Mouse (Mus musculus) brain, adult 2 months (tissue): ENCODE data around the gene Cyp2d10.
"Not testable (repeated sequence)": the region's sequence is repeated elsewhere in the genome, so short reads cannot be mapped to it uniquely, and the experiment has no call there.

ENCODE experiments used
- DNase-seq: peaks from one replicate; pipeline ENCODE4 v3.0.0; 2011; ENCODE audit warnings: low read depth, low spot score

The Cyp2d10 gene

GRCm38 (mm10) chr15:82406981-82407380 is at the start of gene Cyp2d10:
TSS of gene Cyp2d10 (minus strand) at chr15:82407195.
- no peak for DNase-seq

- DNase-seq, result not testable (repeated sequence)
These were observed 49.2 kb upstream of the Cyp2d10 start for GRCm38 (mm10) chr15:82456086-82456790.

- not testable (repeated sequence) for DNase-seq
These were observed 46.5 kb upstream of the Cyp2d10 start for GRCm38 (mm10) chr15:82453501-82453900.

GRCm38 (mm10) chr15:82452133-82452532 is 45.1 kb upstream of the Cyp2d10 start:
- DNase-seq, result not testable (repeated sequence)

- DNase-seq, result not testable (repeated sequence)
These were observed 43.0 kb upstream of the Cyp2d10 start for GRCm38 (mm10) chr15:82450045-82450444.

GRCm38 (mm10) chr15:82445196-82445595 is 38.2 kb upstream of the Cyp2d10 start:
- no peak for DNase-seq

GRCm38 (mm10) chr15:82443658-82444057 is 36.7 kb upstream of the Cyp2d10 start:
- DNase-seq, result no peak

- no peak for DNase-seq
These were observed 31.1 kb upstream of the Cyp2d10 start for GRCm38 (mm10) chr15:82437975-82438617.

- no peak for DNase-seq
These were observed 28.6 kb upstream of the Cyp2d10 start for GRCm38 (mm10) chr15:82435606-82436005.

- DNase-seq, result no peak
These were observed 28.0 kb upstream of the Cyp2d10 start for GRCm38 (mm10) chr15:82435011-82435410.

- DNase-seq, result no peak
These were observed 27.5 kb upstream of the Cyp2d10 start for GRCm38 (mm10) chr15:82434541-82434940.

GRCm38 (mm10) chr15:82433621-82434020 is 26.6 kb upstream of the Cyp2d10 start:
- no peak for DNase-seq

GRCm38 (mm10) chr15:82433137-82433536 is 26.1 kb upstream of the Cyp2d10 start, which contains the start of gene Cyp2d9:
TSS of gene Cyp2d9 (plus strand) at chr15:82433437.
- DNase-seq, result no peak

GRCm38 (mm10) chr15:82423471-82423870 is 16.5 kb upstream of the Cyp2d10 start:
- no peak for DNase-seq

- no peak for DNase-seq
These were observed 15.9 kb upstream of the Cyp2d10 start for GRCm38 (mm10) chr15:82422935-82423334.

GRCm38 (mm10) chr15:82418616-82419015 is 11.6 kb upstream of the Cyp2d10 start:
- DNase-seq, result no peak

- peak; percentile 93 for DNase-seq
These were observed 10.1 kb upstream of the Cyp2d10 start for GRCm38 (mm10) chr15:82416797-82417789.

GRCm38 (mm10) chr15:82407536-82407935 is 541 bp upstream of the Cyp2d10 start:
- DNase-seq, result no peak

- DNase-seq, result no peak
These were observed 2.8 kb downstream of the Cyp2d10 start for GRCm38 (mm10) chr15:82404163-82404562.

- no peak for DNase-seq
These were observed 3.4 kb downstream of the Cyp2d10 start for GRCm38 (mm10) chr15:82403606-82404005.

GRCm38 (mm10) chr15:82402741-82403140 is 4.3 kb downstream of the Cyp2d10 start:
- no peak for DNase-seq

GRCm38 (mm10) chr15:82402106-82402505 is 4.9 kb downstream of the Cyp2d10 start:
- DNase-seq, result no peak
